Mouse (Mus musculus): Measurements from ENCODE around the gene Tfb2m.

The Tfb2m gene

DNA sequence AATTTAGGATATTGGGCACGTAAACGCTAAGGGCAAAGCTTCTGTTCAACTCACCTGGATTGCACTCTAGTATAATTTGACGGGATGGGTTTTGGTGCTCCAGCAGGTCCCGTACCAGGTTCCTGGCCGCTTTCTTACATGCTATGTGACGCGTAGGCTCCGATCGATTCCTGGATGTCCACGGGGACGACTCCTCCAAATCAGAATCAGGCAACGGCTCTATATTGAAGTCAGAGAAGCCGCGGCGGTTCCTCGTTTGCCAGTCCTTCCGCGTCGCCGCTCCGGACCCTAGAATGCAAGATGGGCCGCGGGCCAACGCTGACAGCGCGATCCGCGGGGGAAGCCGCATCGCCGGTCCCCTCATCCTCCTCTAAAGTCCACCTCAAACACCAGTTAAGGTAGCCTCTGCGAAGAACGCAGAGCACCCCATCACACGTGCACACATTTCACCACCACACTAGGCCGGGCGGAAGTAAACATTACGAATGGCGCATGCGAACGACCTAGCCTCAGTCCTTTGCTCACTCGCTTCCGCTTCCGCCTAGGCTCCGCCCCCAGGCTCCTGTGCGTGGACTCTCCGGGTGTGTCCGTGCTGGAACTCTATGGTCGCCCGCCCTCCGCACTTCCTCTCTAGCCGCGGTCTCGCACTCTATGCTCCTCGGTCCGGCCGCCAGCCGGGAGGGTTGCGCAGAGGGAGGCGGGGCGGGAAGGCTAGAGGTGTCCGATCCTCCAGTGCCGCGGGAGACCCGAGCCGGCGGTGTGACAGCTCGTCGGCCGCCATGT lies at the start of gene Tfb2m, which contains the start of gene Cnst:
TSS of gene Tfb2m (minus strand) at position 500 of the 783 bp plus-strand sequence.
TSS of gene Cnst (plus strand) at position 603 of the 783 bp plus-strand sequence.
- peak; percentile 99 for DNase-seq (ENCODE audit: low spot score in 2 of 2)

DNA sequence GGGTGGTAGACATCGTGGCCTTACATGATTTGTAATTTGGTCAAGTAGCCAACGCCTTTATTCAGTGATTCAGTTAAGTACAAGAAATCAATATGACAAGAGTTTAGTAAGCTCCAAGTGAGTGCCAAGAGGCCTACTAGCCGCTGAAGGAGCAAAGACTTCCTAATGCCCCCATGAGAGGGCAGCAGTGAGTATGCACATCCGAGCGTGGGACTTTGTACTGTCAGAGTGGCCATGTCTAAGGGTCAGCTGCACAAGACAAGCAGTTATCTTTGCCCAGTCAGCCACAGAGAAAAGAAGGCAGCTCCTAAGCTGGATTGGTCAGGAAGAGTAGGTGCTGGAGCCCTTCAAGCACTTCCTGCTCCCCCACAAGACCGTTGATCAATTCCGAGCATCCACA lies 46.9 kb upstream of the Tfb2m start:
- no peak for DNase-seq (ENCODE audit: low spot score in 2 of 2)

DNA sequence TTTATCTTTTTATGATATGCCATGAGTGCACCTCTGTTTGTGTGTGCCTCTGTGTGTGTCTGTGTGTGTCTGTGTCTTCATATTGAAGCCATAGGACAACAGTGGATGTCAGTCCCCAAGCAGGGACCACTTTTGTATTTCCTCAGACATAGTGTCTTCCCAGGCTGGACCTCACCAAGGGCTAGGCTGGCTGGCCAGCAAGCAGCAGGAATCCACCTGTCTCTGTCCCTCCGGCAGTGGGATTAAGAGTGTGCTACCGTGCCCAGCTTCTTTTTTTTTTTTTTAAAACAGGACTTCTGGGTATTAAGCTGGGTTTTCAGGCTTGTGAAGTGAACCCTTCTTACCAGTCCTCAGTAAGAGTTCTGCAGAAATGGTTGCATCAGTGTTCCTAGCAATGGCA lies 46.1 kb upstream of the Tfb2m start:
- DNase-seq (ENCODE audit: low spot score in 2 of 2) = no peak

DNA sequence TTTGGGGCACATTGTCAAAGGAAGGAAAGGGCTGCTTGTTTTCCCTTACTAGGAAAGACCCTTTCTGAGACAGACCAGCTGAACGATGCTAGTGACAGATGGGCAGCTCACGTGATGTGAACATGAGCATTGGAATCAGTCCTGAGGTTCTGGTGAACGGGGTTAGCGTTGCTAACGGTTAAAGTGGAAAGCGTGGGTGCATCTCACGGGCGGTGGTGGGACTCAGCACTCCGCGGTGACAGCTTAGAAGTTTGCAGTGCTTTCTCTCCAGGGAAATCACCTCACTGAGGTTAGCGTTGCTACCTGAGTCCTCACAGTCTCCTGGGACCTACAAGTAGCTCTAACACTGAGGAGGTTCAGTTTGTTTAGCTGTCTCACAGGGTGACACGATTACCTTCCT lies 45.6 kb upstream of the Tfb2m start:
- DNase-seq (ENCODE audit: low spot score in 2 of 2) = no peak

DNA sequence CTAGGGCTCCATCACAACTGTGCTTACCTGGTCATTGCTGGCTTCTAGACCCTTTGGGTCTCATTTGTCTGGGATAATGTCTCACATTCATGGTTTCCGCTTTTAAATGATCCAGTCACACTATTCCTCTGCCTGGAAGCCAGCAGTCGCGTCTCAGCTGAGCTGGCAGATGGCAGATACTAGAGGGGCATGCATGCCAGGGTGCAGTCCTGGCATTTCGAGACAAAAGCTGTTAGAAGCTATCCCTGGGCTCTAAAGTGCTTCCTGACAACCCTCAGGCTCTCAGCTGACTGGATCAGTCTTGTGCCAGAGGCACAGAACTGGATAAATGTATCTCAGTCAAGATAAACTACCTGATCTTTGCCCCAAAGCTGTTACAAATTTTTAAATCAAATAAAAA lies 42.2 kb upstream of the Tfb2m start:
- no peak for DNase-seq (ENCODE audit: low spot score in 2 of 2)

DNA sequence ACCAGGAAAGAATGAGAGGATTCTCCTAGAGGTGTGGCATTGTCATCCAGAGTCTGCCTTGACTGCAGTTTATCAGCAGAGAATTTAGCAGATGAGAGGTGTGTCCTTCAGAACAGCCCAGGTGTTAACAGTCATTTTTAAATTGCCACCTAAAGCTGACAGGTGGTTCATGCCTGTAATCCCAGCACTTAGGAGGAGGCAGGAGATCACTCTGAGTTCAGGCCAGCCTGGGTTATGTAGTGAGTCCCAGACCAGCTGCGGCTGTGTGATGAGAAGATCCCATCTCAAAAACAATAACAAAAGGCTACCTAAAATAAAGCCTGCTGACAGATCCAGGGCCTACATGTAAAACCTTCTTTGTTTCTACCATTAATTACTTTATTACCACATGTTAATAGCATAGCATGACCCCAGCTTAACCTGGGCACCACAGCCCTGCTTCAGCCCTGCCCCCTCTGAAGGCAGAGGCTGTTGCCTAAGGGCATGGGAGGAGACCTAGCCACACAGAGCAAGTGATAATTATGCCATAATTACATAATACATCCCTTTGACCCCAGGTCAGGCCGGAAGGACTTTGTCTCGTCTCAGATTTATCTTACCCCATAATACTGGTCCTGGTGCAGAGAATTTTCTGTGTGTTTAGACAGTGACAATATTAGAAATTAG lies 40.5 kb upstream of the Tfb2m start:
- DNase-seq (ENCODE audit: low spot score in 2 of 2) = no peak

DNA sequence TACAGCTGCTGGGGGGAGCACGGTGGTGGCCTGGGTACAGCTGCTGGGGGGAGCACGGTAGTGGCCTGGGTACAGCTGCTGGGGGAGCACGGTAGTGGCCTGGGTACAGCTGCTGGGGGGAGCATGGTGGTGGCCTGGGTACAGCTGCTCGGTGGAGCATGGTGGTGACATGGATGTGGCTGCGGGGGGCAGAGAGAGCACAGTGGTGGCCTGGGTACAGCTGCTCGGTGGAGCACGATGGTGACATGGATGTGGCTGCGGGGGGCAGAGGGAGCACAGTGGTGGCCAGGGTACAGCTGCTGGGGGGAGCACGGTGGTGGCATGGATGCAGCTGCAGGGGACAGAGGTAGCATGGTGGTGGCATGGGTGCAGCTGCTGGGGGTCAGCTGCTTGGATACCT lies 39.6 kb upstream of the Tfb2m start:
- no peak for DNase-seq (ENCODE audit: low spot score in 2 of 2)

DNA sequence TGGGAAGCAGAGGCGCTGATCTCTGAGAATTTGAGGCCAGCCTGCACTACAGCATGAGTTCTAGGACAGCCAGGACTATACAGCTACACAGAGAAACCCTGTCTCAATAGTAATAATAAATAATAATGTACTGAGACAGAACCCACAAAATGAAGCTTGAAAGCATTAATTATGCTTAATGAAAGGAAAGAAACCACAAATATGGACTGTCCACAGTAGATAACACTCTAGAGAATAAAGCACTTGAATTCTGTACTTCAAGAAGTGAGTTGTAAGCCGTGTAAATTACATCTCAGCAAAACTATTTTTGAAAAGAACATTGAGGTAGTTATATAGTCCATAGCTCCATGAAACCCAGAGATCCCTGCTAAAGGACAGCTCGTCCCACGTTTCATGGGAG lies 38.2 kb upstream of the Tfb2m start:
- DNase-seq (ENCODE audit: low spot score in 2 of 2) = no peak

DNA sequence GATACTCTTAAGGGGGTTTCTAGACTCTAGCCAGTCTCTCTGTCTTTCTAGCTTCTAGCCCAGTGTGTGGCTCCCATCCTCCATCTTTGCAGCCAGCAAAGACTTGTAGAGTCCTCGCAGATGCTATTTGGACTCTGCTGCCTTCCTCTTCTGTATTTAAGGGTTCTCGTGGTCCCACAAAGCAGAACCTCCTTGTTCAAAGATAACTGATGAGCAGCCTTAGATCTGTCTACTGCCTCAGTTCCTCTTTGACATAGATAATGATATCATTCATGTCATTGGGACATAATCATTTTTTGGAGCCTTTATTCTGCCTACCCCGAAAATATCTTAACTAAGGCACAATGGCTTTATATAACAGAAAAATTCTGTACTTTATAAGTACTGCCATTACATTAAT lies 37.0 kb upstream of the Tfb2m start:
- DNase-seq (ENCODE audit: low spot score in 2 of 2) = no peak

DNA sequence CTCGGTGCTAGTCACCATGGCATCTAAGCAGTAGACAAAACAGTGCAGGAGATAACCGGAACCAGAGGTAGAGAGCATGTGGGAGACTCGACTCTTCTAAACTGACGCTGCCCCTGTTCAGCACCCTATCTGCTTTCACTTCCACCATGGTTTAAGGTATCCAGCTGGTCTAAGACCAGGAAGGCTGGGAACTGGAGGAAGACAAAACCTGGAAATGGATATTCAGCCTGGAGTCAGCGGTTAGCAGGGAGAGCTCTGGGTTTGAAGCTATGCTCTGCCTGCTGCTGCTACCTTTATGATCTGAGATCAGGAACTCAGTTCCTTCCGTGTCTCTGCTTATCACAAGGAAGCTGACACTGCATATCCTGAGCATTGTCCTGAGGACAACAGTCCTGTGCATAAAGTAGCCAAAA lies 36.0 kb upstream of the Tfb2m start:
- DNase-seq (ENCODE audit: low spot score in 2 of 2) = no peak

DNA sequence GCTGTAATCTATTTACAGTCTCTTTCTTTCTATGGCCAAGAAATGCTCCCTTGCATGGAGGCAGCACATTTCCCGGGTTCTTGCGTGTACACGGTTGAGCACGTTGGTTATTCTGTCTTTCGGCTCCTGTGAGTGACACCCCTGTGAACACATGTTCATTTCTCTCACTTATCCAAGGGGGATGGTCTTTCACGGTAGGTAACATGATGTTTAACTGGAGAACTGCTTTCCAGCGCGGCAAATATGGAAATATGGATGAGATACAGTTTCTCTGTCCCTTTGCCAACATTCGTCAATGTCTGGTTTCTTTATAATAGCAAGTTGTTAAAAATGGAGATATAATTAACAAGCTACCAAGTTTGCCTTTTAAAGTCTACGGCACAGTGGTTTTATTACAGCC lies 35.4 kb upstream of the Tfb2m start:
- no peak for DNase-seq (ENCODE audit: low spot score in 2 of 2)

DNA sequence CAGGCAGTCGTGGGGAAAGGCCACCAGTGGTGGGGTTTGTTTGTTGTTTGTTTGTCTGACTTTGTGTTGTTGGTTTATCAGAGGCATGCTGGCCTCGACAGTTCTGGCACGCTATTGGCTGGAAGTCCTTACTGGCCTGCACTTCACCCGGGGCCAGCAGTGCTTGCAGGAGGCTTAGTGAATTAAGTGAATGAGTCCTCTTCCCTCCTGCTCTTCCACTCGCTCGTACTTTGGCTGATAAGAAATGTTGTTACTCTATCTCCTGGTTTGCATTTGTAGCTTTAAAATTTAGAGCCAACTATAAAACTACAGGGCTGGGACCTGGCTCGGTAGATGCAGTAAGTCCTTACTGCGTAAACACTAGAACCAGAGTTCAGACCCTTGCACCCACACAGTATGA lies 34.1 kb upstream of the Tfb2m start:
- no peak for DNase-seq (ENCODE audit: low spot score in 2 of 2)

DNA sequence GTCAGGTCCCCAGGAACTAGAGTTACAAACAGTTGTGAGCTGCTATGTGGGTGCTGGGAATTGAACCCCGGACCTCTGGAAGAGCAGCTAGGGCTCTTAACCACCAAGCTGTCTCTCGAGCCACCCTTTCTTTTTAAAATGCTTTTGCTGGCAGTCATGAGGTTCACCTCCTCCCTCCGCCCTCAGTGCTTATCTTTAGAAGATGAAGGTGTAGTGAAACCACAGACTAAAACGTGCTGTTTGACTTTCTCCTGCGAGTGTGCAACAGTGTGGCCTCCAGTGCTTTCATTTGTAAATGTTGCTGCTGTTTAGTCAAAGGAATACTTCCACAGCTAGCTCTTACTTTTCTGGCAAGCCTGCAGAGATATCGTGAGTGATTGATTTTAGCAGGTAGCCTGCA lies 32.6 kb upstream of the Tfb2m start:
- DNase-seq (ENCODE audit: low spot score in 2 of 2) = no peak

DNA sequence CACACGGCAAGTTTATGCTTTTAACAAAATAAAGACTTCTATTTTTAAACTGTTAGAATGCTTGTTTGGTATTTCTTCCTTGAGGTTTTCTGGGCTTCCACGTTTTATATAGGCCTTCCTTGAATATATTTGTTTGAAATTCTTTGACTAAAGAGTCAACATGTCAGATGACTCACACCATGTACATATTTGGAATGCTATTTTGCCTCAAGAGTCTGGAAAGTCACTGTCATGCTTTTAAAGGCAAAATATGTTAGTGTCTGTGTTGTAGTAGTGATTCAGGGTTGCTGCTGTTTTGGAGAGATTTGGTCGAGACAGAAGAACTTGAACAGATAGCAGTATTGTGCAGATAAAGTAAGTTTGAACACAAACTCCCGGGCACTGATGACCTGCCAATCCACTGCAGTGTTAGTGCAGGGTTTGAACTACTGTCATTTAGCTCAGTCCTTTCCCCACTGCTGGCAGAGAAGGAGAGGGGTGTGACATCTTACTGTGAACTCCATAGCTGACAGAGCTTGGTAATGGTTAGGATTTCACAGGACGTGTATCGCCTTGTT lies 27.7 kb upstream of the Tfb2m start:
- no peak for DNase-seq (ENCODE audit: low spot score in 2 of 2)

DNA sequence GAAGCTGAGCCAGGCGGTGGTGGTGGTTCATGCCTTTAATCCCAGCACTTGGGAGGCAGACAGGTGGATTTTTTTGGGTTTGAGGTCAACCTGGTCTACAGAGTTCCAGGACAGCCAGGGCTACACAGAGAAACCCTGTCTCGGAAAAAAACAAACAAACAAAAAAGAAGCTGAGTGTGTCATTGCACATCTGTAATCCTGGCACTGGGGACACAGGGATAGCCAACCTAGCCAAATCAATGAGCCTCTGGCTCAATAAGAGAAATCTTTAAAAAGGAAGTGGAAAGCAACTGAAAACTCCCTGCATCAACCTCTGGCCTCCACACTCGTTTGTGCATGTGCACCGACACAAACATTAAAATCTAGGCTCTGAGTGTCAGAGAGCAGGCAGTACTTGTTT lies 25.6 kb upstream of the Tfb2m start:
- no peak for DNase-seq (ENCODE audit: low spot score in 2 of 2)

DNA sequence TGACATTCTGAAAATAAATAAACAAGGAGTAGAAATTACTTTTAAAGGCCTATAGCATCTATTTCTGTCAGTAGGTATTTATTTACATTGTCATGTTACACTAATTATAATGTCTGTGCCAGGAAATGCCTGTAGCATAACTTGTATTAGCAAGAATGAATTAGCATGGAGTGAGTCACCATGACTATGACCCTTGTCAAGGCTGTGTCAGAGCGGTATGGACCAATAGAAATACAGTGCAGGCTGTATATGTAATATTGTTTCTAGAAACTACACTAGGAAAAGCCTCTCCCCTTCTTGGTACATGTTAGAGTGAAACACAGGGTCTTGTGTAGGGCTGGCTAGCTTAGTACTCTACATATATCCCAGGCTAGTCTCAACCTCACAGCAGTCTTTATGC lies 24.4 kb upstream of the Tfb2m start:
- DNase-seq (ENCODE audit: low spot score in 2 of 2) = no peak

DNA sequence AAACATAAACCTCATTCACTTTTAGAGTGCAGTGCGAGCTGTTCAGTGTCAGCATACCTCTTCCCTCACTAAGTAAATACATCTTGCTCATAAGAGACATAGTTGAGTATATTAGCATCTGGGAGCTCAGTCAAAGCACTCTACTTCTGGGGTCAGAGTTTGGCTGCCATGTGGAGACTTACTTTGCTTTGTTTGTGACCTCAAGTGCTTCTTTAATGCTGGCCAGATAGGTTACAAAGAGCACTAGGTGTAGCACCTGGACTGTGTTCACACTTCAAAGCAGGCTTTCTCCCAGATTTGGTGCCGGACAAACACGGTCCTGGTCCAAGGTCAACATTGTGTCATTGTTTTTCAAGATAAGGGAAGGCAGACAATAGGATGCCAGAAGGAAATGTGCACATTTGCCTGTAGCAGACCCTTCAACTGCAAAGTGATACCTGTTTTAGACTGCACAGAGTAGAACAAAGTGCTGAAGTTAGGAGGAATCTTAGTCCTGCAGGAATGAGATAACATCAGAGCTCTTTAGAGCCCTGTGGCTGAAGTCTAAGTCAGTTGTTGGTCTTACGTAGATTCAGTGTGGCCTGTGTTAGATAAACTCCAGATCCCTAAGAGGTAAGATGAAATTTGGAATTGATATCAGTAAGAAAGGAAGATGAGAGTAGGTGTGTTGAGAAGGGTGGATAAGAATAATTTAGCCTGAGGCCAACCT lies 22.8 kb upstream of the Tfb2m start:
- no peak for DNase-seq (ENCODE audit: low spot score in 2 of 2)

DNA sequence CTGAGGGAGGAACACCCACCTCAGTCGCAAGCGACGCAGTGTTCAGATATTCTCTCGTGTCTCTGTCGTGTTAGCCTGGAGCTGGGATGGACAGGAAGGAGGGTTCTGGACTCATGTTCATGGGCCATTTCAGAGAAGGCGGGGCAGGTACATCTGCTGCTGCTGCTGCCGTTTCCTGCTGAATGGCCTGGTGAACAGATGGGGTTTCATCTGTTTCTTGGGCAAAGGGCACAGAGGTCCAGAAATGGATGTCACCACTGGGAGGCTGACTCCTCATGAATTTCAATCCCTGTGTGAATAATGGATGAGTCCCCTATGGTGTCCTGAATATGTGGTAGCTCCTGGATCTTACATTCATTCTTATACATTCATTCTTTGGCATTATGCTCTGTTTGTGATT lies 21.5 kb upstream of the Tfb2m start:
- no peak for DNase-seq (ENCODE audit: low spot score in 2 of 2)

DNA sequence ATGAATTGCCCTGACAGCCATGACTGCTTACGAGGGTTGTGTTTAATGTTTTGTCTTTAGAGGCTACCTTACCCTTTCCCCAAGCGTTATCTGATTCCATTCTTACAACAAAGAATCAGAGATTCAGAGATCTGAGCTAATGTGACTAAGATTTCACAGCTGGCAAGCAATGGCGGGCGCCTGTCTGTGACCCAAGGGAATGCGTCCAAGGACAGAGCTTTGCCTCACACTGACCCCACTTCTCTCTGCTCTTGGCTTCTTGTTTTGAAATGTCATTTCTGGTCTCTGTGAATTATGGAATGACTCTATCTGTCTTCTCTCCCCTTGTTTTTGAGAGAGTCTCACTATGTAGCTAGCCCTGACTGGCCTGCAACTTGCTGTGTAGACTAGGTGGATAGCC lies 17.9 kb upstream of the Tfb2m start:
- DNase-seq (ENCODE audit: low spot score in 2 of 2) = no peak

DNA sequence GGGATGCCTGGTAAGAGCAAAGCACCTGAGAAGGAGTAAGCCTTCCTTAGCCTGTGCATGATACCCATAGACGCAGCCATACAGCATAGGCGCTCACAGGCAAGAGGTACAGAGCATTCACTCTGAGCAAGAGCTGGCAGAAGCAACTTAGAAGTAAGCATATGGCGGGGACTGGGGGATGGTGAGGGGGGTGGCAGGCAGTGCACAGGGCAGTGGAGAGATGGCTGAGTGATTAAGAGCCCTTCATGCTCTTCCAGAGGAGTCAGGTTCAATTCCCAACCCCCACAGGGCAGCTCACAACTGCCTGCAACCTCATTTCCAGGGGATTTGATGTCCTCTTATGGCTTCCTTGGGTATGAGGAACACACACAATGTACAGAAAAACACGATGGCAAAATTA lies 17.1 kb upstream of the Tfb2m start:
- DNase-seq (ENCODE audit: low spot score in 2 of 2) = no peak

DNA sequence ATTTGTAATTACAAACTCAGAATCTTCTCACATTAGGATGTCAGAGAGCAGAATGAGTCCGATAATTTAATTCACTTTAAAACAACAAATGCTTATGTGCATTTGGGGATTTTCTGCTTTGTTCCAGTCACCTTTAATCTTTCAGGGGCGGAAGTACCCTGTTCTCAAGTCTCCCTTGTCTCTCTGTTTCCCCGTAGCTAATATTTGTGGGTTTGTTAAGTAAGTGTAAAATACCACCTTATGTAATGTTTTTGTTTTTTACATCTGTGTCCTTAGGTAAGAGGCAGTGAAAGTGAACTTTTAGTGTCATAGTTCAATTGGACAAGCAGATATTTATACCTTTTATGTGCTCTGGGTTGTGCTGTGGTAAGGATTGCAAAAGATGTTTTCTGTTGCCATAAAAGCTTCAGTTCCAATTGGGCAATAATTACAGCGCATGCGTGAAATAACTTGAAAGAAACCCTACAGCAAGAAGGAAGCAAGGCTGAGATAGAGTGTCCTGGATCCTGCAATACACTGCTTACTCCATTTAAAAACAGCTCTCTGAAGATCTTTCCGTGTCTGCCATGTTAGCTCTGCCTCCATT lies 14.9 kb upstream of the Tfb2m start:
- no peak for DNase-seq (ENCODE audit: low spot score in 2 of 2)

All from urinary bladder, postnatal 36 days (tissue).